Mouse (Mus musculus) lung, postnatal 0 days (tissue): ENCODE measurements around the gene Tex48.
A peak's percentile ranks its signal among the peaks of the same experiment; 100 is the strongest.

Experiments
- CTCF ChIP-seq: IDR thresholded peaks from 2 replicates; pipeline ENCODE4 v1.5.1; 2016; ENCODE audit warnings: antibody characterized with exemption, mild to moderate bottlenecking
- EP300 ChIP-seq: IDR thresholded peaks from 2 replicates; pipeline ENCODE4 v1.6.1; 2016; ENCODE audit warnings: antibody characterized with exemption, mild to moderate bottlenecking, control low read depth

DNA sequence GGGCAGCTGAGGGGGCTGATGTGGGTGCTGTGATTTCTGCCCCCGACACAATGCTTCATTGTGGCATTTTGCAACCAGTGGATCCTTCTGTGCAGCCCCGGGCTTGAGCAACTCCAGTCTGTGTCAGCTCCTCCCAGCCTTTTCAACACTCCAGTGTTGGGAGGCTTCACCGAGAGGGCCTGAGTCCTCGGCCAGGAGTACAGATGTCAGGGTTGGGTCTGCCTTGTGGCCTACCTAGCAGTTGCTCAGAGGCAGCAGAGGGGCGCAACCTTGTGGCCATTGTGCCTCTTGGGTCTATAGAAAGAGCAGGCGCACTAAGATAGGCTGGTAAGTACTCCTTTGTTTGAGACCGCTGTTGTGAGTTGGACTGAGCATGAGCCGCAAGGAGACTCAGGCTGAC, 62.1 kb downstream of the Tex48 start:
- TF ChIP-seq CTCF, result peak; percentile 58
- TF ChIP-seq EP300, result no peak
